In the genomic region with DNA sequence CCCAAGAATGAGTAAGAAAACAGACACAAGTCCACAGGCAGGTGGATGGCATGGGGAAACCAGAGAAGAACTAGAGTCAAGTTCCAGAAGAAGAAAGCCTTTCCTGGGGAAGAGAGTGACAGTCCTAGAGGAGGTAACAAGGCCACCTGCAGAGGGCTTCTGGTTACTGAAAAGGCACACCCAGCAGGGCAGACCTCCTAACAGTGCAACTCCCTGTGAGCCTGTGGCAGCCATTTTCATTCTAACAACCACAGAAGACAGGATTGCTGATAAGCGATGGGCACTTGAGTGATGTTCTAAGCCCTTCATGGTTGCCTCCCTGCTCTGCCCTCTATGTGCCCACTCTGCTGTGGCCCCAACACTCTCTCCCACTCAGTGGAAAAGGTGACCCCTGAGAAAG, we compare ENCODE assay signal across 32 mouse cellular contexts. TPM values are rescaled to one million over a fixed set of nuclear protein-coding genes. Genes with fewer than 3 reads are reported as not detected.
DNase-seq lines count a peak whose midpoint lies in the region; ATAC-seq and TF ChIP-seq lines count a peak whose summit lies in the region.
"Had no signal": no experiment of that assay in that cellular context is flagged by ENCODE, and none has a peak within 500 bp of the region (broad histone marks: within the 10 kb centered on the region; RNA-seq: fewer than 3 reads in every experiment).

No protein-coding gene starts in this region.

- no peak overlapping the region for H3K4me3 ChIP-seq in heart, embryonic 12.5 days
- no peak overlapping the region for H3K4me3 ChIP-seq in ES-Bruce4 (ENCODE audit: low read depth, low read length)
- H3K4me3 ChIP-seq: embryonic facial prominence, embryonic 12.5 days; embryonic facial prominence, embryonic 15.5 days; forebrain, embryonic 12.5 days; heart, adult 2 months; heart, embryonic 10.5 days; hindbrain, embryonic 12.5 days; hindbrain, embryonic 15.5 days had no signal

- whole genome bisulfite sequencing in heart, embryonic 12.5 days = 58% methylated on average over 1 of the region's 1 CpGs

- no peaks in the 10 kb centered on the region for H3K27me3 ChIP-seq in heart, embryonic 12.5 days (replicated peaks)
- H3K27me3 ChIP-seq in ES-Bruce4 (ENCODE audit: control insufficient read depth, insufficient read depth, low read length, poor library complexity, severe bottlenecking) = no peaks in the 10 kb centered on the region
- H3K27me3 ChIP-seq: embryonic facial prominence, embryonic 12.5 days; embryonic facial prominence, embryonic 15.5 days; forebrain, embryonic 12.5 days; hindbrain, embryonic 12.5 days; hindbrain, embryonic 15.5 days had no signal

- no peak overlapping the region for H3K4me2 ChIP-seq in heart, embryonic 12.5 days
- H3K4me2 ChIP-seq: embryonic facial prominence, embryonic 12.5 days; embryonic facial prominence, embryonic 15.5 days; forebrain, embryonic 12.5 days; hindbrain, embryonic 12.5 days; hindbrain, embryonic 15.5 days had no signal

- TF ChIP-seq EP300 in ES-Bruce4 (IDR thresholded peaks at IDR 0.05; ENCODE audit: insufficient read depth, low read depth, low read length) = 0 out of 2 replicates have a peak, but pooled peaks have one; percentile 43

- no peaks in the 10 kb centered on the region for H3K9me3 ChIP-seq in heart, embryonic 12.5 days (replicated peaks)
- H3K9me3 ChIP-seq in ES-Bruce4 (replicated peaks; ENCODE audit: control insufficient read depth, insufficient read depth, low read length, poor library complexity, severe bottlenecking) = no peaks in the 10 kb centered on the region
- H3K9me3 ChIP-seq: embryonic facial prominence, embryonic 12.5 days; embryonic facial prominence, embryonic 15.5 days; forebrain, embryonic 12.5 days; heart, embryonic 10.5 days; hindbrain, embryonic 12.5 days; hindbrain, embryonic 15.5 days had no signal

- no peak for TF ChIP-seq CTCF in ES-Bruce4 (IDR thresholded peaks at IDR 0.05; ENCODE audit: low read depth, low read length)

- H3K9ac ChIP-seq in heart, embryonic 12.5 days = no peak overlapping the region
- no peak overlapping the region for H3K9ac ChIP-seq in ES-Bruce4 (ENCODE audit: low read depth, poor library complexity, severe bottlenecking)
- H3K9ac ChIP-seq: embryonic facial prominence, embryonic 12.5 days; embryonic facial prominence, embryonic 15.5 days; forebrain, embryonic 12.5 days; hindbrain, embryonic 12.5 days; hindbrain, embryonic 15.5 days had no signal

- no peaks in the 10 kb centered on the region for H3K4me1 ChIP-seq in heart, embryonic 12.5 days (replicated peaks)
- peaks cover 10% of the 10 kb centered on the region for H3K4me1 ChIP-seq in ES-Bruce4 (ENCODE audit: control insufficient read depth, insufficient read depth, low read length)
- H3K4me1 ChIP-seq: heart, embryonic 10.5 days had no signal

- peak; percentile 52 for DNase-seq in heart, adult 11 months
- DNase-seq in R1 (ENCODE audit: low read depth, low spot score) = peak; percentile 81
- DNase-seq in kidney, postnatal 25 days = no peak
- no peak for DNase-seq in gastrocnemius, postnatal 25 days
- DNase-seq: adrenal gland, postnatal 10 days; adrenal gland, postnatal 36 days; B cell, adult 2 months; cerebellum, adult 18-20 months; cerebellum, adult 9-11 months; cerebellum, postnatal 25 days; gastrocnemius, postnatal 14 days; heart, adult 2 months; kidney, adult 8-10 months had no signal

- TF ChIP-seq POLR2A in ES-Bruce4 (IDR thresholded peaks at IDR 0.05; ENCODE audit: insufficient read depth, low read length) = no peak

- H3K27ac ChIP-seq in heart, embryonic 12.5 days (ENCODE audit: poor library complexity, severe bottlenecking) = no peak overlapping the region
- H3K27ac ChIP-seq in ES-Bruce4 (ENCODE audit: insufficient read depth, low read length) = no peak overlapping the region
- H3K27ac ChIP-seq: embryonic facial prominence, embryonic 12.5 days; embryonic facial prominence, embryonic 15.5 days; forebrain, embryonic 12.5 days; heart, adult 2 months; heart, embryonic 10.5 days; hindbrain, embryonic 12.5 days; hindbrain, embryonic 15.5 days had no signal

- no peaks in the 10 kb centered on the region for H3K36me3 ChIP-seq in heart, embryonic 12.5 days
- no peaks in the 10 kb centered on the region for H3K36me3 ChIP-seq in ES-Bruce4 (ENCODE audit: control insufficient read depth, insufficient read depth, low read length, poor library complexity, severe bottlenecking)
- H3K36me3 ChIP-seq: embryonic facial prominence, embryonic 12.5 days; embryonic facial prominence, embryonic 15.5 days; forebrain, embryonic 12.5 days; heart, embryonic 10.5 days; hindbrain, embryonic 12.5 days; hindbrain, embryonic 15.5 days had no signal

- no peak for ATAC-seq in heart, embryonic 12.5 days (ENCODE audit: insufficient number of reproducible peaks, low FRiP score)
- ATAC-seq: forebrain, embryonic 16.5 days; intestine, postnatal 0 days had no signal

RNA-seq across cellular contexts. Expression of a gene that starts 54.2 kb away (rescaled TPM):
- not detected in 2 replicates for polyA plus RNA-seq in heart, embryonic 12.5 days (2016; fragmentation: Nextera tagmentation; extraction: Ambion mirVana)
- polyA plus RNA-seq in ES-Bruce4 (2011; ENCODE audit: insufficient read depth, insufficient read length, low read depth, missing spikeins) = 0.32 and 0.46 TPM in 2 replicates
- not detected for total RNA-seq in gastrocnemius, postnatal 25 days (2021)
- total RNA-seq: adrenal gland, adult 18-20 months; adrenal gland, postnatal 10 days; adrenal gland, postnatal 36 days; CH12.LX; common myeloid progenitor, adult 5-6 weeks; gastrocnemius, adult 18-20 months; gastrocnemius, postnatal 14 days; heart, adult 2 months; heart, postnatal 25 days; hematopoietic stem cell, adult 5-6 weeks had no signal
- polyA plus RNA-seq: embryonic facial prominence, embryonic 12.5 days; forebrain, embryonic 12.5 days; forebrain, embryonic 16.5 days; heart, adult 2 months; heart, embryonic 10.5 days; heart, embryonic 14.5 days; heart, postnatal 0 days; hindbrain, embryonic 12.5 days; hindbrain, embryonic 15.5 days; intestine, embryonic 14.5 days; intestine, postnatal 0 days had no signal

Comparison
In these comparisons a context has a peak if more than half of its experiments do, and no peak if none do; other contexts are left out.
1. DNase-seq: peak in heart, adult 11 months (single experiment) and R1 (single experiment); none in kidney, postnatal 25 days (0 of 2) and gastrocnemius, postnatal 25 days (single experiment).